Mouse (Mus musculus) neutrophil, adult 65 days (primary cell): Measurements from ENCODE around the gene Treml4. TPM values are rescaled to one million over a fixed set of nuclear protein-coding genes. Genes with fewer than 3 reads are reported as not detected.

Source experiments
- total RNA-seq: library from RNA; stranded (reverse); gene quantifications from 2 replicates; pipeline ENCODE4 v1.2.4, GENCODE M21; 2023

The Treml4 gene
- 27.4 and 30.3 TPM in 2 replicates for total RNA-seq

GRCm38 (mm10) chr17:48263741-48264362, at the start of gene Treml4:
TSS of gene Treml4 (plus strand) at chr17:48264295.

GRCm38 (mm10) chr17:48232518-48232917, 31.6 kb upstream of the Treml4 start, which contains the start of gene Trem1:
TSS of gene Trem1 (plus strand) at chr17:48232768.

GRCm38 (mm10) chr17:48247221-48247928, 16.7 kb upstream of the Treml4 start, which contains the start of gene Trem3:
TSS of gene Trem3 (plus strand) at chr17:48247777.

GRCm38 (mm10) chr17:48299203-48299602, 35.1 kb downstream of the Treml4 start, which contains the start of gene Treml2:
TSS of gene Treml2 (plus strand) at chr17:48299498.

GRCm38 (mm10) chr17:48315905-48316579, 51.9 kb downstream of the Treml4 start, which contains the start of gene B430306N03Rik:
TSS of gene B430306N03Rik (plus strand) at chr17:48316141.

Other genes starting within 250 kb of the Treml4 start
- gene 1700122O11Rik, start 226.0 kb upstream of the Treml4 start, total RNA-seq, result not detected in 2 replicates
- gene 1700067P10Rik, start 175.0 kb upstream of the Treml4 start, total RNA-seq, result not detected in 2 replicates
- gene 9830107B12Rik, start 118.0 kb upstream of the Treml4 start, total RNA-seq, result 74.6 and 75.4 TPM in 2 replicates
- gene A530064D06Rik, start 97.0 kb upstream of the Treml4 start, total RNA-seq, result 82.9 and 86.1 TPM in 2 replicates
- 885 and 916 TPM in 2 replicates for gene Trem1, start 31.5 kb upstream of the Treml4 start, total RNA-seq
- 381 and 386 TPM in 2 replicates for gene Trem3, start 16.5 kb upstream of the Treml4 start, total RNA-seq
- gene Treml2, start 35.2 kb downstream of the Treml4 start, total RNA-seq, result 124 and 139 TPM in 2 replicates
- gene B430306N03Rik, start 51.8 kb downstream of the Treml4 start, total RNA-seq, result 163 and 169 TPM in 2 replicates
- gene Trem2, start 82.1 kb downstream of the Treml4 start, total RNA-seq, result 11.0 and 12.4 TPM in 2 replicates
- gene Treml1, start 95.6 kb downstream of the Treml4 start, total RNA-seq, result 0.82 and 3.3 TPM in 2 replicates
- gene Nfya, start 145.6 kb downstream of the Treml4 start, total RNA-seq, result 80.8 and 88.1 TPM in 2 replicates
- gene Oard1, start 145.7 kb downstream of the Treml4 start, total RNA-seq, result 16.9 and 20.7 TPM in 2 replicates
- gene Apobec2, start 168.6 kb downstream of the Treml4 start, total RNA-seq, result not detected in 2 replicates
- gene Tspo2, start 187.2 kb downstream of the Treml4 start, total RNA-seq, result 0.61 TPM in 1 of 2 replicates, not detected in the other
- not detected in 2 replicates for gene Unc5cl, start 190.6 kb downstream of the Treml4 start, total RNA-seq